Mouse (Mus musculus) hindbrain, postnatal 0 days (tissue): ENCODE data around the gene Topors. TPM values are rescaled to one million over a fixed set of nuclear protein-coding genes. Genes with fewer than 3 reads are reported as not detected.
A peak's percentile ranks its signal among the peaks of the same experiment; 100 is the strongest.

Source experiments
- ATAC-seq: fragments of 200-750 bp; cut with Nextera tagmentation; 2 replicates; pipeline ENCODE4 v1.8.0; 2017; ENCODE audit warnings: mild to moderate bottlenecking, moderate TSS enrichment, moderate library complexity
- DNase-seq: peaks from one replicate; pipeline ENCODE4 v3.0.0-alpha.2; 2015; ENCODE audit warnings: low spot score
- H3K27ac ChIP-seq: fragments of 300-500 bp; sonication (generic); 2 replicates; pipeline ENCODE4 v1.5.1; 2014; ENCODE audit warnings: mild to moderate bottlenecking
- H3K27me3 ChIP-seq: fragments of 300-500 bp; sonication (generic); 2 replicates; pipeline ENCODE4 v1.6.1; 2014; ENCODE audit warnings: low read length, mixed read lengths; ENCODE audit not compliant: insufficient read depth
- H3K36me3 ChIP-seq: fragments of 300-500 bp; sonication (generic); 2 replicates; pipeline ENCODE4 v1.6.1; 2014; ENCODE audit warnings: low read length, mixed read lengths; ENCODE audit not compliant: insufficient read depth
- H3K4me1 ChIP-seq: fragments of 300-500 bp; sonication (generic); 2 replicates; pipeline ENCODE4 v1.6.1; 2014; ENCODE audit warnings: antibody characterized with exemption, low read length, mixed read lengths; ENCODE audit not compliant: insufficient read depth
- H3K4me2 ChIP-seq: fragments of 300-500 bp; sonication (generic); 2 replicates; pipeline ENCODE4 v1.6.1; 2014; ENCODE audit warnings: low read depth, mild to moderate bottlenecking, low read length, moderate library complexity, mixed read lengths
- H3K4me3 ChIP-seq: fragments of 300-500 bp; sonication (generic); 2 replicates; pipeline ENCODE4 v1.5.1; 2014; ENCODE audit warnings: low read length
- H3K9ac ChIP-seq: fragments of 300-500 bp; sonication (generic); replicated peaks from 2 replicates; pipeline ENCODE4 v1.6.1; 2014; ENCODE audit warnings: mild to moderate bottlenecking, low read length, moderate library complexity, mixed read lengths
- H3K9me3 ChIP-seq: fragments of 300-500 bp; sonication (generic); 2 replicates; pipeline ENCODE4 v1.6.1; 2016; ENCODE audit warnings: low read length, mixed read lengths
- CTCF ChIP-seq: IDR thresholded peaks from 2 replicates; pipeline ENCODE4 v1.5.1; 2016; ENCODE audit warnings: antibody characterized with exemption, control low read depth, low read depth
- WGBS: fragments of 180-500 bp; shearing (Covaris S2); extraction: QIAGEN DNeasy Blood & Tissue Kit; methylation state at CpG from one replicate; pipeline ENCODE4 v1.1.7; 2014; 5-methylcytosine and 5-hydroxymethylcytosine counted together
- polyA plus RNA-seq: library from polyadenylated mRNA; unstranded; fragments of >200 nt; fragmentation: Nextera tagmentation; extraction: Ambion mirVana; gene quantifications from 2 replicates; pipeline ENCODE4 v1.2.1, GENCODE M21; 2015
- total RNA-seq: library from RNA; depleted of rRNA; stranded (reverse); fragments of >200 nt; gene quantifications from 2 replicates; pipeline ENCODE4 v1.2.3, GENCODE M21; 2014; rRNA removed

Topors gene
- total RNA-seq (19.1 and 21.3 TPM in 2 replicates), polyA plus RNA-seq (30.0 and 30.7 TPM in 2 replicates)

GRCm38 (mm10) chr4:40269430-40270032, at the start of gene Topors, which contains the start of gene Smim27:
TSS of gene Topors (minus strand) at chr4:40269850.
TSS of gene Smim27 (plus strand) at chr4:40269579.
- ATAC-seq = peak; percentile 96
- H3K27me3 ChIP-seq = no peaks in the 10 kb centered on the region
- H3K9me3 ChIP-seq = no peaks in the 10 kb centered on the region
- H3K4me2 ChIP-seq = peak within 1 kb of the TSS; percentile 94
- H3K27ac ChIP-seq = peak within 1 kb of the TSS; percentile 96
- H3K9ac ChIP-seq = peak within 1 kb of the TSS; percentile 78
- no peaks in the 10 kb centered on the region; the same call in 1 of the 2 replicates for H3K4me1 ChIP-seq
- H3K36me3 ChIP-seq = no peaks in the 10 kb centered on the region; the same call in 1 of the 2 replicates
- no peak for TF ChIP-seq CTCF
- WGBS = under 1% methylated on average over 38 of the region's 38 CpGs
- DNase-seq = peak; percentile 98
- peak within 1 kb of the TSS; percentile 74 for H3K4me3 ChIP-seq

- 61% methylated on average over 3 of the region's 3 CpGs for WGBS
- no peak for ATAC-seq
- Histone ChIP-seq H3K4me2 (no peak overlapping the region), H3K27ac (no peak overlapping the region), H3K4me3 (no peak overlapping the region), H3K9ac (no peak overlapping the region), H3K36me3 (no peaks in the 10 kb centered on the region), H3K9me3 (no peaks in the 10 kb centered on the region), H3K27me3 (no peaks in the 10 kb centered on the region), H3K4me1 (no peaks in the 10 kb centered on the region)
- TF ChIP-seq CTCF = no peak
- DNase-seq = peak; percentile 71
Measured at GRCm38 (mm10) chr4:40317404-40317803, 47.8 kb upstream of the Topors start.

GRCm38 (mm10) chr4:40313026-40313425, 43.4 kb upstream of the Topors start:
- WGBS = 78% methylated on average over 6 of the region's 6 CpGs
- H3K4me3 ChIP-seq = no peak overlapping the region
- H3K27me3 ChIP-seq = no peaks in the 10 kb centered on the region
- H3K9me3 ChIP-seq = no peaks in the 10 kb centered on the region
- no peak for TF ChIP-seq CTCF
- H3K9ac ChIP-seq = no peak overlapping the region
- no peaks in the 10 kb centered on the region for H3K36me3 ChIP-seq
- H3K4me2 ChIP-seq = no peak overlapping the region
- no peak overlapping the region for H3K27ac ChIP-seq
- ATAC-seq = no peak
- H3K4me1 ChIP-seq = no peaks in the 10 kb centered on the region
- no peak for DNase-seq

- 83% methylated on average over 1 of the region's 1 CpGs for WGBS
- TF ChIP-seq CTCF = no peak
- no peaks in the 10 kb centered on the region for H3K27me3 ChIP-seq
- no peaks in the 10 kb centered on the region for H3K9me3 ChIP-seq
- no peak overlapping the region for H3K4me3 ChIP-seq
- no peaks in the 10 kb centered on the region for H3K4me1 ChIP-seq
- no peak overlapping the region for H3K9ac ChIP-seq
- DNase-seq (no peak), ATAC-seq (no peak)
- no peaks in the 10 kb centered on the region for H3K36me3 ChIP-seq
- no peak overlapping the region for H3K4me2 ChIP-seq
- no peak overlapping the region for H3K27ac ChIP-seq
Measured at GRCm38 (mm10) chr4:40312213-40312612, 42.6 kb upstream of the Topors start.

GRCm38 (mm10) chr4:40310796-40311383, 41.2 kb upstream of the Topors start:
- no peak for ATAC-seq
- Histone ChIP-seq H3K27me3 (no peaks in the 10 kb centered on the region), H3K9ac (no peak overlapping the region), H3K36me3 (no peaks in the 10 kb centered on the region), H3K4me3 (no peak overlapping the region), H3K4me1 (no peaks in the 10 kb centered on the region), H3K9me3 (no peaks in the 10 kb centered on the region), H3K4me2 (no peak overlapping the region), H3K27ac (no peak overlapping the region)
- 65% methylated on average over 11 of the region's 11 CpGs for WGBS
- no peak for DNase-seq
- TF ChIP-seq CTCF = no peak

GRCm38 (mm10) chr4:40309682-40310081, 40.0 kb upstream of the Topors start:
- TF ChIP-seq CTCF = no peak
- Histone ChIP-seq H3K9ac (no peak overlapping the region), H3K4me3 (no peak overlapping the region), H3K4me2 (no peak overlapping the region), H3K4me1 (no peaks in the 10 kb centered on the region), H3K36me3 (no peaks in the 10 kb centered on the region), H3K27ac (no peak overlapping the region), H3K27me3 (no peaks in the 10 kb centered on the region), H3K9me3 (no peaks in the 10 kb centered on the region)
- DNase-seq = no peak
- no peak for ATAC-seq
